8 mouse cellular contexts compared by ENCODE assay signal in the genomic region with DNA sequence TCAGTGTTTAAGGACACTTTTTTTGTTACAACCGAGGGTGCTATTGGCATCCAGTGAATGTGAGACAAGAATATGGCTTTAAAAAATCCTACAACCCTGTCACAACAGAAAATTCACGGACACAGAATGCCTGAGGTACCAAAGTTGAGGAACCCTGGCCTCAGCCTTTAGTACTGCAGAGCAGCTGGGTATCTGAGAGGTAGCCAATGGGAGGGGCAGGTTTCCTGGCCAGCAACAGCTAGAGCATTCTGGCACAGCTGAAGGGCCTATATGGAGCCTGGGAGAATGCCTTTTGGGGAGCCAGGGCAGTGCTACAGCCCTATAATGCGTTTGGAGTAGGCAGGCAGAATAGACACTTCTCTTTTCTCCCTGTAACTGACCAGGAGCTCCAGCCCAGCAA. TPM values are rescaled to one million over a fixed set of nuclear protein-coding genes. Genes with fewer than 3 reads are reported as not detected.
DNase-seq lines count a peak whose midpoint lies in the region; ATAC-seq and TF ChIP-seq lines count a peak whose summit lies in the region.

No protein-coding gene starts in this region.

- peaks cover 9% of the 10 kb centered on the region for H3K4me1 ChIP-seq in bone marrow, adult 2 months (ENCODE audit: control insufficient read depth, insufficient read depth, low read length)
- H3K4me1 ChIP-seq in heart, embryonic 11.5 days (ENCODE audit: control insufficient read depth, insufficient read depth, low read length), result peaks cover 57% of the 10 kb centered on the region
- peaks cover 84% of the 10 kb centered on the region for H3K4me1 ChIP-seq in liver, embryonic 12.5 days
- H3K4me1 ChIP-seq in stomach, embryonic 15.5 days, result peaks cover 61% of the 10 kb centered on the region

- ATAC-seq in heart, embryonic 11.5 days (replicated peaks; ENCODE audit: insufficient number of reproducible peaks, low FRiP score, low TSS enrichment), result no peak
- no peak for ATAC-seq in liver, embryonic 12.5 days
- ATAC-seq in stomach, embryonic 15.5 days (ENCODE audit: insufficient read depth, low FRiP score, low read depth), result no peak

- no peaks in the 10 kb centered on the region for H3K9me3 ChIP-seq in heart, embryonic 11.5 days (replicated peaks; ENCODE audit: control insufficient read depth, low read length)
- no peaks in the 10 kb centered on the region for H3K9me3 ChIP-seq in liver, embryonic 12.5 days (replicated peaks)
- H3K9me3 ChIP-seq in stomach, embryonic 15.5 days, result no peaks in the 10 kb centered on the region

- H3K4me3 ChIP-seq in gastrocnemius, adult 2 months, result peak overlapping the region; percentile 91
- no peak overlapping the region for H3K4me3 ChIP-seq in bone marrow, adult 2 months (replicated peaks; ENCODE audit: control insufficient read depth, low read depth, low read length)
- H3K4me3 ChIP-seq in heart, embryonic 11.5 days (ENCODE audit: low read depth, low read length), result no peak overlapping the region
- no peak overlapping the region for H3K4me3 ChIP-seq in liver, embryonic 12.5 days
- H3K4me3 ChIP-seq in stomach, embryonic 15.5 days (replicated peaks), result no peak overlapping the region

- intact Hi-C loops in gastrocnemius, adult 2 months (cut with DNase I), result no loop called here
- intact Hi-C loops in gastrocnemius, postnatal 36 days (cut with DNase I), result no loop called here

- no peak overlapping the region for H3K9ac ChIP-seq in heart, embryonic 11.5 days (ENCODE audit: low read depth, low read length)
- no peak overlapping the region for H3K9ac ChIP-seq in liver, embryonic 12.5 days
- H3K9ac ChIP-seq in stomach, embryonic 15.5 days, result no peak overlapping the region

- H3K4me2 ChIP-seq in heart, embryonic 11.5 days, result peak overlapping the region; percentile 56
- peak overlapping the region; percentile 88 for H3K4me2 ChIP-seq in liver, embryonic 12.5 days
- peak overlapping the region; percentile 47; the same call in 1 of the 2 replicates for H3K4me2 ChIP-seq in stomach, embryonic 15.5 days

- TF ChIP-seq CTCF in gastrocnemius, adult 2 months (IDR thresholded peaks at IDR 0.05), result peak; percentile 9; the same call in 1 of the 2 replicates
- no peak for TF ChIP-seq CTCF in bone marrow, adult 2 months (IDR thresholded peaks at IDR 0.05; ENCODE audit: control insufficient read depth, insufficient read depth, low read length)

- TF ChIP-seq POLR2A in bone marrow, adult 2 months (IDR thresholded peaks at IDR 0.05; ENCODE audit: borderline replicate concordance, control insufficient read depth, low read depth, low read length), result no peak

- H3K36me3 ChIP-seq in heart, embryonic 11.5 days (ENCODE audit: control insufficient read depth, insufficient read depth, low read length), result no peaks in the 10 kb centered on the region
- no peaks in the 10 kb centered on the region for H3K36me3 ChIP-seq in liver, embryonic 12.5 days
- H3K36me3 ChIP-seq in stomach, embryonic 15.5 days, result no peaks in the 10 kb centered on the region

- peak; percentile 78 for DNase-seq in gastrocnemius, adult 2 months
- DNase-seq in gastrocnemius, postnatal 36 days, result no peak
- DNase-seq in layer of hippocampus, postnatal 14 days (ENCODE audit: low spot score in 2 of 2), result no peak
- no peak for DNase-seq in urinary bladder, postnatal 36 days (ENCODE audit: low spot score in 2 of 2)

- no peaks in the 10 kb centered on the region for H3K27me3 ChIP-seq in heart, embryonic 11.5 days (ENCODE audit: control insufficient read depth, insufficient read depth, low read length)
- peaks cover 39% of the 10 kb centered on the region for H3K27me3 ChIP-seq in liver, embryonic 12.5 days (replicated peaks)
- no peaks in the 10 kb centered on the region for H3K27me3 ChIP-seq in stomach, embryonic 15.5 days (replicated peaks)

- 18% methylated on average over 3 of the region's 3 CpGs for WGBS in bone marrow, adult 2 months
- WGBS in heart, embryonic 11.5 days (ENCODE audit: insufficient replicate concordance), result 23% methylated on average over 3 of the region's 3 CpGs
- WGBS in liver, embryonic 12.5 days (ENCODE audit: insufficient replicate concordance), result 9% methylated on average over 3 of the region's 3 CpGs
- 38% methylated on average over 3 of the region's 3 CpGs for WGBS in stomach, embryonic 15.5 days

- H3K27ac ChIP-seq in gastrocnemius, adult 2 months, result peak overlapping the region; percentile 96
- H3K27ac ChIP-seq in bone marrow, adult 2 months (ENCODE audit: control insufficient read depth, insufficient read depth, low read depth, low read length, poor library complexity), result peak overlapping the region; percentile 78
- H3K27ac ChIP-seq in heart, embryonic 11.5 days (ENCODE audit: low read depth, low read length), result peak overlapping the region; percentile 89
- peak overlapping the region; percentile 82 for H3K27ac ChIP-seq in liver, embryonic 12.5 days
- peak overlapping the region; percentile 95 for H3K27ac ChIP-seq in stomach, embryonic 15.5 days

RNA-seq across cellular contexts. Expression of a gene that starts 2.9 kb away (rescaled TPM):
- 100 to 1,000 TPM; 177 to 199 TPM for total RNA-seq in gastrocnemius, adult 2 months (2021)
- total RNA-seq in gastrocnemius, postnatal 36 days (2021), result 100 to 1,000 TPM; 165 to 207 TPM
- 28.7 and 45.5 TPM in 2 replicates for polyA plus RNA-seq in bone marrow, adult 2 months (2011; ENCODE audit: insufficient read depth, insufficient read length, low replicate concordance, missing spikeins)
- 37.0 and 44.6 TPM in 2 replicates for polyA plus RNA-seq in heart, embryonic 11.5 days (2014; fragmentation: Nextera tagmentation; extraction: Ambion mirVana)
- 20.9 and 23.3 TPM in 2 replicates for polyA plus RNA-seq in liver, embryonic 12.5 days (2016; fragmentation: Nextera tagmentation; extraction: Ambion mirVana)
- polyA plus RNA-seq in stomach, embryonic 15.5 days (2015; fragmentation: Nextera tagmentation; extraction: Ambion mirVana), result 34.1 and 36.9 TPM in 2 replicates
- 100 to 1,000 TPM; 222 to 233 TPM for total RNA-seq in layer of hippocampus, postnatal 14 days (2021)

RNA-seq across cellular contexts. Expression of a gene that starts 3.1 kb away (rescaled TPM):
- total RNA-seq in gastrocnemius, adult 2 months (2021), result 10 to 100 TPM; 18.6 to 24.3 TPM
- total RNA-seq in gastrocnemius, postnatal 36 days (2021), result 10 to 100 TPM; 15.9 to 17.9 TPM
- 24.1 and 32.5 TPM in 2 replicates for polyA plus RNA-seq in bone marrow, adult 2 months (2011; ENCODE audit: insufficient read depth, insufficient read length, low replicate concordance, missing spikeins)
- polyA plus RNA-seq in heart, embryonic 11.5 days (2014; fragmentation: Nextera tagmentation; extraction: Ambion mirVana), result 11.0 and 28.0 TPM in 2 replicates
- polyA plus RNA-seq in liver, embryonic 12.5 days (2016; fragmentation: Nextera tagmentation; extraction: Ambion mirVana), result 43.7 and 44.0 TPM in 2 replicates
- polyA plus RNA-seq in stomach, embryonic 15.5 days (2015; fragmentation: Nextera tagmentation; extraction: Ambion mirVana), result 91.7 and 97.1 TPM in 2 replicates
- total RNA-seq in layer of hippocampus, postnatal 14 days (2021), result 10 to 100 TPM; 83.9 to 88.2 TPM

RNA-seq across cellular contexts. Expression of a gene that starts 27.5 kb away (rescaled TPM):
- total RNA-seq in gastrocnemius, adult 2 months (2021), result 1 to 10 TPM in 1 of 2 experiments, under 1 TPM in 1; 0.74 to 6.0 TPM
- total RNA-seq in gastrocnemius, postnatal 36 days (2021), result 1 to 10 TPM; 1.6 to 2.2 TPM
- polyA plus RNA-seq in bone marrow, adult 2 months (2011; ENCODE audit: insufficient read depth, insufficient read length, low replicate concordance, missing spikeins), result 0.57 TPM in 1 of 2 replicates, not detected in the other
- 2.0 and 3.0 TPM in 2 replicates for polyA plus RNA-seq in heart, embryonic 11.5 days (2014; fragmentation: Nextera tagmentation; extraction: Ambion mirVana)
- polyA plus RNA-seq in liver, embryonic 12.5 days (2016; fragmentation: Nextera tagmentation; extraction: Ambion mirVana), result 1.8 and 2.3 TPM in 2 replicates
- polyA plus RNA-seq in stomach, embryonic 15.5 days (2015; fragmentation: Nextera tagmentation; extraction: Ambion mirVana), result 13.4 and 14.2 TPM in 2 replicates
- total RNA-seq in layer of hippocampus, postnatal 14 days (2021), result 1 to 10 TPM; 1.9 to 8.4 TPM

RNA-seq across cellular contexts. Expression of a gene that starts 56.5 kb away (rescaled TPM):
- total RNA-seq in gastrocnemius, adult 2 months (2021), result 100 to 1,000 TPM; 102 to 108 TPM
- total RNA-seq in gastrocnemius, postnatal 36 days (2021), result 100 to 1,000 TPM in 1 of 2 experiments, 10 to 100 TPM in 1; 87.9 to 106 TPM
- polyA plus RNA-seq in bone marrow, adult 2 months (2011; ENCODE audit: insufficient read depth, insufficient read length, low replicate concordance, missing spikeins), result 133 and 198 TPM in 2 replicates
- 131 and 155 TPM in 2 replicates for polyA plus RNA-seq in heart, embryonic 11.5 days (2014; fragmentation: Nextera tagmentation; extraction: Ambion mirVana)
- polyA plus RNA-seq in liver, embryonic 12.5 days (2016; fragmentation: Nextera tagmentation; extraction: Ambion mirVana), result 162 and 163 TPM in 2 replicates
- polyA plus RNA-seq in stomach, embryonic 15.5 days (2015; fragmentation: Nextera tagmentation; extraction: Ambion mirVana), result 182 and 203 TPM in 2 replicates
- 100 to 1,000 TPM; 142 to 149 TPM for total RNA-seq in layer of hippocampus, postnatal 14 days (2021)
